Mouse (Mus musculus) midbrain, embryonic 11.5 days (tissue): ENCODE measurements around the gene Pbx2. TPM values are rescaled to one million over a fixed set of nuclear protein-coding genes. Genes with fewer than 3 reads are reported as not detected.
A peak's percentile ranks its signal among the peaks of the same experiment; 100 is the strongest.

ENCODE experiments used
- ATAC-seq: fragments of 200-750 bp; cut with Nextera tagmentation; 2 replicates; pipeline ENCODE4 v1.8.0; 2017; ENCODE audit warnings: moderate TSS enrichment, moderate library complexity; ENCODE audit not compliant: low FRiP score
- DNase-seq: peaks from one replicate; pipeline ENCODE4 v3.0.0; 2015; ENCODE audit warnings: low spot score; ENCODE audit errors: missing footprints
- H3K27ac ChIP-seq: fragments of 300-500 bp; sonication (generic); 2 replicates; pipeline ENCODE4 v1.5.1; 2014; ENCODE audit warnings: low read depth, low read length
- H3K27me3 ChIP-seq: fragments of 300-500 bp; sonication (generic); 2 replicates; pipeline ENCODE4 v1.6.1; 2014; ENCODE audit warnings: mild to moderate bottlenecking, low read length, moderate library complexity, mixed read lengths; ENCODE audit not compliant: control insufficient read depth, insufficient read depth
- H3K36me3 ChIP-seq: fragments of 300-500 bp; sonication (generic); 2 replicates; pipeline ENCODE4 v1.6.1; 2014; ENCODE audit warnings: mild to moderate bottlenecking, low read length, moderate library complexity, mixed read lengths; ENCODE audit not compliant: control insufficient read depth, insufficient read depth
- H3K4me1 ChIP-seq: fragments of 300-500 bp; sonication (generic); 2 replicates; pipeline ENCODE4 v1.6.1; 2014; ENCODE audit warnings: low read length; ENCODE audit not compliant: control insufficient read depth, insufficient read depth
- H3K4me2 ChIP-seq: fragments of 300-500 bp; sonication (generic); 2 replicates; pipeline ENCODE4 v1.6.1; 2014; ENCODE audit warnings: mild to moderate bottlenecking, moderate library complexity
- H3K4me3 ChIP-seq: fragments of 300-500 bp; sonication (generic); 2 replicates; pipeline ENCODE4 v1.5.1; 2014; ENCODE audit warnings: low read depth, low read length
- H3K9ac ChIP-seq: fragments of 300-500 bp; sonication (generic); 2 replicates; pipeline ENCODE4 v1.6.1; 2014; ENCODE audit warnings: low read length
- H3K9me3 ChIP-seq: fragments of 300-500 bp; sonication (generic); 2 replicates; pipeline ENCODE4 v1.6.1; 2016; ENCODE audit warnings: low read length; ENCODE audit not compliant: control insufficient read depth
- WGBS: fragments of 180-500 bp; shearing (Covaris S2); extraction: QIAGEN DNeasy Blood & Tissue Kit; methylation state at CpG from one replicate; pipeline ENCODE4 v1.1.7; 2014; 5-methylcytosine and 5-hydroxymethylcytosine counted together
- polyA plus RNA-seq: library from polyadenylated mRNA; unstranded; fragments of >200 nt; fragmentation: Nextera tagmentation; extraction: Ambion mirVana; gene quantifications from 2 replicates; pipeline ENCODE4 v1.2.1, GENCODE M21; 2014

Gene Pbx2
- polyA plus RNA-seq, 1 experiment from 2014 or later: 20.1 TPM

DNA sequence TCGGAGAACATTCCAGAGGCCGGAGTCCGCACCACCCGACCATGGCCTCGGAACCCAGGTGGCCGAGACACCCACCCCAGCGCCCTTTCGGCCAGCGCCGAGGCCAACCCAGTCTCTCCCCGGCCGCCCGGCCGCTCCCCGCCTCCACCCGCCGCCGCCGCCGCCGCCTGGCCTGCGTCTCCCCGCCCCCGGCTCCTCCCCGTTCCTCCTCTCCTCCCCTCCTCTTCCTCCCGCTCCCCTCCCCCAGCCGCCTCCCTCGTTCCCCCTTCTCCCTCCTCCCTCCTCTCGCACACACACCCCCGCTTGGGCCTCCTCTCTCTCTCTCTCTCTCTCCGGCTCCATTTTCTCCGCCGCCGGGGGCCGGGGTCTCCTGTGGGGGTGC, 919 bp downstream of the Pbx2 start:
- Histone ChIP-seq H3K36me3 (peaks cover 5% of the 10 kb centered on the region; the same call in 1 of the 2 replicates), H3K27ac (peak overlapping the region; percentile 97), H3K4me3 (peak overlapping the region; percentile 73), H3K9ac (peak overlapping the region; percentile 96), H3K4me1 (peaks cover 55% of the 10 kb centered on the region), H3K27me3 (no peaks in the 10 kb centered on the region), H3K4me2 (peak overlapping the region; percentile 82), H3K9me3 (no peaks in the 10 kb centered on the region)
- peak; percentile 56 for ATAC-seq
- DNase-seq: no peak
- under 1% methylated on average over 20 of the region's 35 CpGs for whole genome bisulfite sequencing

GRCm38 (mm10) chr17:34592581-34593549, 1.8 kb downstream of the Pbx2 start:
- Histone ChIP-seq H3K27me3 (no peaks in the 10 kb centered on the region), H3K27ac (peak overlapping the region; percentile 97), H3K4me1 (peaks cover 58% of the 10 kb centered on the region), H3K9ac (peak overlapping the region; percentile 96), H3K36me3 (peaks cover 5% of the 10 kb centered on the region; the same call in 1 of the 2 replicates), H3K4me3 (peak overlapping the region; percentile 73), H3K4me2 (peak overlapping the region; percentile 82), H3K9me3 (no peaks in the 10 kb centered on the region)
- DNase-seq (peak; percentile 94), ATAC-seq (peak; percentile 39)
- WGBS: 3% methylated on average over 29 of the region's 32 CpGs

- DNase-seq: no peak
- ATAC-seq: no peak
- H3K27ac ChIP-seq: peak overlapping the region; percentile 97
- peaks cover 5% of the 10 kb centered on the region; the same call in 1 of the 2 replicates for H3K36me3 ChIP-seq
- peaks cover 50% of the 10 kb centered on the region for H3K4me1 ChIP-seq
- H3K27me3 ChIP-seq: no peaks in the 10 kb centered on the region
- H3K9me3 ChIP-seq: no peaks in the 10 kb centered on the region
- 52% methylated on average over 34 of the region's 34 CpGs for WGBS
- peak overlapping the region; percentile 82 for H3K4me2 ChIP-seq
- peak overlapping the region; percentile 73 for H3K4me3 ChIP-seq
- peak overlapping the region; percentile 96 for H3K9ac ChIP-seq
Measured at GRCm38 (mm10) chr17:34593752-34594525, 2.9 kb downstream of the Pbx2 start.

DNA sequence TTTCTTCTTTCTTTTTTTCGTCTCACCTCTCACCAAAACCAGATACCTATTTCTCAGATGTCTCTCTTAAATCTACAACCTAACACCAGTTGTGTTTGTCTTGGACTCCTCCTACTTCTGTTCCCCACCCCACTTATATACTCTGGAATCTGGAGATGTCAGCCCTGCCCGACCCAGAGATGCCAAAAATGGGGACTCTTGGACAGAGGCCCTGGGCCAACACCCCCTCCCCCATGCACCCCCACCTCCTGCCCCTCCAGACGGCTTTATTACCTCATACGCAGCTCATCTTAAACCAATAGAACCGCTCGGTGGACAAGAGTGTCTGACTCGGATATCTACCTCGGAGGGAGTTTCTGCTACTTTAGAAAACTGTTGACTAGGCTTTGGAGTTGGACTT, 5.0 kb downstream of the Pbx2 start:
- no peak for DNase-seq
- Histone ChIP-seq H3K4me1 (peaks cover 29% of the 10 kb centered on the region), H3K27me3 (no peaks in the 10 kb centered on the region), H3K36me3 (peaks cover 12% of the 10 kb centered on the region), H3K9me3 (no peaks in the 10 kb centered on the region), H3K27ac (no peak overlapping the region), H3K4me2 (no peak overlapping the region), H3K4me3 (no peak overlapping the region), H3K9ac (no peak overlapping the region)
- ATAC-seq: no peak
- 81% methylated on average over 8 of the region's 8 CpGs for WGBS

DNA sequence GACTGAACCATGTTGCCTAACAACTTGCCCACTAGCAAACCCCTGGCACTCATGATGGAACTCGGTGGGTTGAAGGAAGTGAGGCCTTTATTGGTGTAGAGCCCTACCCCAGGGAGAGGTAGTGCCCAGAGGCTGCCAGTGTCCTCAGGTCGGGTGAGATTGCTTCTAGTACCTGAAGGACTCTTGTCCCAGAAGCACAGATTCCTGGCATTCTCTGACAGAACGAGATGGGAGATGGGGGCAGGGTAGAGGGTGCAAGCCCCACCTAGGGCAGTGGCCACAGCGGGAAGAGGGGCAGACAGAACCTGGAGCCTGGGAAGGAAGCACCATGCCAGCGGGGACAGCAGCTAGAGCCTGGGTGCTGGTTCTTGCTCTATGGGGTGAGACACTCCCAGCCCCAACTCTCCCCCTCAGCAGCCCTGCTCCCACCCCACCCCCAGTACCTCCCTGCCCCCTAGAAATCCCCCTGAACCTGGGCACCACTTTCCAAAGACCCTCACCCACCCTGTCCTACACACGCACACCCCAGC, 6.6 kb downstream of the Pbx2 start, which contains the start of gene Ager:
Gene Ager, plus strand, starts transcription at position 297 of the 530 bp plus-strand sequence.
- 21% methylated on average over 6 of the region's 6 CpGs for WGBS
- no peaks in the 10 kb centered on the region for H3K27me3 ChIP-seq
- H3K4me3 ChIP-seq: no peak within 1 kb of the TSS
- no peak within 1 kb of the TSS for H3K27ac ChIP-seq
- no peak within 1 kb of the TSS for H3K9ac ChIP-seq
- DNase-seq: peak; percentile 78
- H3K36me3 ChIP-seq: peaks cover 12% of the 10 kb centered on the region
- H3K4me1 ChIP-seq: peaks cover 30% of the 10 kb centered on the region
- no peak for ATAC-seq
- no peak within 1 kb of the TSS for H3K4me2 ChIP-seq
- H3K9me3 ChIP-seq: no peaks in the 10 kb centered on the region

- no peak overlapping the region for H3K4me2 ChIP-seq
Measured at GRCm38 (mm10) chr17:34599891-34600290, 8.8 kb downstream of the Pbx2 start.

DNA sequence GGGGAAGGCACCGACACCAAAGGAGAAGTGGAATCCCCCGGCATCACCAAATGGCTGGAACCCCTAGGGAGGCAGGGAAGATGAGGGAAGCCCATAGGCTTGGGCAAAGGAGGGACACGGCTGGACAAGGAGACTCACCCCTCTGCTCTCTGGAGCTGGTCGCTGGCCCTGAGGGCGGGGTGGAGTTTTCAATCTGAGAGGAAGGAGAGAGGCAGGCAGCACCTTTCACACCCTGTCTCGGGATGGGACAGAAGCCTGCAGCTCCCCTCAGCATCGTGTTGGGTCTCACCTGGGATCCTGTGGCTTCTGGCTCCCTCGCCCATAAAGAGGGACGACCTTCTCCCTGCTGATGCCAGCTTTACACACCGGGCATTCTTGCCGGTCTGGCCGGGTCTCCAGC, 10.7 kb downstream of the Pbx2 start:
- Histone ChIP-seq H3K9ac (no peak overlapping the region), H3K27ac (no peak overlapping the region), H3K36me3 (peaks cover 7% of the 10 kb centered on the region), H3K27me3 (no peaks in the 10 kb centered on the region), H3K9me3 (no peaks in the 10 kb centered on the region), H3K4me1 (peaks cover 25% of the 10 kb centered on the region), H3K4me3 (no peak overlapping the region), H3K4me2 (peak overlapping the region; percentile 91)
- WGBS: 92% methylated on average over 12 of the region's 12 CpGs
- DNase-seq: no peak
- no peak for ATAC-seq

More at GRCm38 (mm10) chr17:34599891-34600290, 8.8 kb downstream of the Pbx2 start:
- DNase-seq (peak; percentile 10), ATAC-seq (no peak)
- peaks cover 10% of the 10 kb centered on the region for H3K36me3 ChIP-seq
- no peak overlapping the region for H3K4me3 ChIP-seq
- H3K4me1 ChIP-seq: peaks cover 22% of the 10 kb centered on the region
- WGBS: 74% methylated on average over 9 of the region's 9 CpGs
- no peak overlapping the region for H3K9ac ChIP-seq
- no peak overlapping the region for H3K27ac ChIP-seq
- H3K27me3 ChIP-seq: no peaks in the 10 kb centered on the region
- H3K9me3 ChIP-seq: no peaks in the 10 kb centered on the region

GRCm38 (mm10) chr17:34603375-34604060, 12.5 kb downstream of the Pbx2 start, which contains the start of gene Rnf5:
Gene Rnf5 (minus strand): TSS chr17:34603690.
- H3K27me3 ChIP-seq: no peaks in the 10 kb centered on the region
- under 1% methylated on average over 28 of the region's 30 CpGs for WGBS
- peaks cover 26% of the 10 kb centered on the region for H3K4me1 ChIP-seq
- DNase-seq (peak; percentile 99), ATAC-seq (peak; percentile 94)
- H3K27ac ChIP-seq: peak within 1 kb of the TSS; percentile 88
- H3K9me3 ChIP-seq: no peaks in the 10 kb centered on the region
- peak within 1 kb of the TSS; percentile 99 for H3K4me3 ChIP-seq
- H3K4me2 ChIP-seq: peak within 1 kb of the TSS; percentile 97
- peaks cover 7% of the 10 kb centered on the region for H3K36me3 ChIP-seq
- peak within 1 kb of the TSS; percentile 96 for H3K9ac ChIP-seq
